Mouse (Mus musculus) midbrain, postnatal 0 days (tissue): ENCODE measurements around the gene Cdk5r1. TPM values are rescaled to one million over a fixed set of nuclear protein-coding genes. Genes with fewer than 3 reads are reported as not detected.
A peak's percentile ranks its signal among the peaks of the same experiment; 100 is the strongest.

ENCODE experiments used
- ATAC-seq: fragments of 200-750 bp; cut with Nextera tagmentation; 2 replicates; pipeline ENCODE4 v1.8.0; 2017; ENCODE audit warnings: moderate number of reproducible peaks, mild to moderate bottlenecking, moderate TSS enrichment, moderate library complexity; ENCODE audit not compliant: low FRiP score
- DNase-seq: peaks from one replicate; pipeline ENCODE4 v3.0.0-alpha.2; 2015; ENCODE audit warnings: low spot score
- H3K27ac ChIP-seq: fragments of 300-500 bp; sonication (generic); 2 replicates; pipeline ENCODE4 v1.5.1; 2014; ENCODE audit warnings: low read depth, mild to moderate bottlenecking, low read length, mixed read lengths
- H3K27me3 ChIP-seq: fragments of 300-500 bp; sonication (generic); 2 replicates; pipeline ENCODE4 v1.6.1; 2014; ENCODE audit warnings: low read length, control low read depth, mixed read lengths; ENCODE audit not compliant: insufficient read depth
- H3K36me3 ChIP-seq: fragments of 300-500 bp; sonication (generic); 2 replicates; pipeline ENCODE4 v1.6.1; 2014; ENCODE audit warnings: low read length, control low read depth, mixed read lengths; ENCODE audit not compliant: insufficient read depth
- H3K4me1 ChIP-seq: fragments of 300-500 bp; sonication (generic); 2 replicates; pipeline ENCODE4 v1.6.1; 2014; ENCODE audit warnings: mild to moderate bottlenecking, control low read depth, antibody characterized with exemption, low read length, mixed read lengths; ENCODE audit not compliant: insufficient read depth
- H3K4me2 ChIP-seq: fragments of 300-500 bp; sonication (generic); 2 replicates; pipeline ENCODE4 v1.6.1; 2014; ENCODE audit warnings: low read depth, mild to moderate bottlenecking, low read length, mixed read lengths; ENCODE audit not compliant: poor library complexity, severe bottlenecking
- H3K4me3 ChIP-seq: fragments of 300-500 bp; sonication (generic); 2 replicates; pipeline ENCODE4 v1.5.1; 2014; ENCODE audit warnings: low read depth, mild to moderate bottlenecking, low read length, moderate library complexity
- H3K9ac ChIP-seq: fragments of 300-500 bp; sonication (generic); replicated peaks from 2 replicates; pipeline ENCODE4 v1.6.1; 2014; ENCODE audit warnings: mild to moderate bottlenecking, low read length, moderate library complexity, mixed read lengths; ENCODE audit not compliant: poor library complexity, severe bottlenecking
- H3K9me3 ChIP-seq: fragments of 300-500 bp; sonication (generic); 2 replicates; pipeline ENCODE4 v1.6.1; 2016; ENCODE audit warnings: low read length, control low read depth
- CTCF ChIP-seq: IDR thresholded peaks from 2 replicates; pipeline ENCODE4 v1.5.1; 2016; ENCODE audit warnings: antibody characterized with exemption, mild to moderate bottlenecking
- WGBS: fragments of 180-500 bp; shearing (Covaris S2); extraction: QIAGEN DNeasy Blood & Tissue Kit; methylation state at CpG from one replicate; pipeline ENCODE4 v1.1.7; 2014; 5-methylcytosine and 5-hydroxymethylcytosine counted together
- polyA plus RNA-seq: library from polyadenylated mRNA; unstranded; fragments of >200 nt; fragmentation: Nextera tagmentation; extraction: Ambion mirVana; gene quantifications from 2 replicates; pipeline ENCODE4 v1.2.1, GENCODE M21; 2015
- total RNA-seq: library from RNA; depleted of rRNA; stranded (reverse); fragments of >200 nt; gene quantifications from 2 replicates; pipeline ENCODE4 v1.2.3, GENCODE M21; 2014

Gene Cdk5r1
- total and polyA plus RNA-seq, 2 experiments from 2014 or later: 85.2 to 420 TPM

GRCm38 (mm10) chr11:80483536-80484067 lies 6.8 kb downstream of the Cdk5r1 start:
- H3K4me2 ChIP-seq: peak overlapping the region; percentile 91
- WGBS: 65% methylated on average over 6 of the region's 6 CpGs
- H3K27ac ChIP-seq: peak overlapping the region; percentile 78
- DNase-seq (no peak), ATAC-seq (peak; percentile 9; the same call in 1 of the 2 replicates)
- TF ChIP-seq CTCF: no peak
- peaks cover 41% of the 10 kb centered on the region for H3K4me1 ChIP-seq
- H3K9me3 ChIP-seq: no peaks in the 10 kb centered on the region
- H3K9ac ChIP-seq: peak overlapping the region; percentile 50
- H3K27me3 ChIP-seq: no peaks in the 10 kb centered on the region
- H3K36me3 ChIP-seq: peaks cover 2% of the 10 kb centered on the region; the same call in 1 of the 2 replicates
- peak overlapping the region; percentile 12; the same call in 1 of the 2 replicates for H3K4me3 ChIP-seq

DNA sequence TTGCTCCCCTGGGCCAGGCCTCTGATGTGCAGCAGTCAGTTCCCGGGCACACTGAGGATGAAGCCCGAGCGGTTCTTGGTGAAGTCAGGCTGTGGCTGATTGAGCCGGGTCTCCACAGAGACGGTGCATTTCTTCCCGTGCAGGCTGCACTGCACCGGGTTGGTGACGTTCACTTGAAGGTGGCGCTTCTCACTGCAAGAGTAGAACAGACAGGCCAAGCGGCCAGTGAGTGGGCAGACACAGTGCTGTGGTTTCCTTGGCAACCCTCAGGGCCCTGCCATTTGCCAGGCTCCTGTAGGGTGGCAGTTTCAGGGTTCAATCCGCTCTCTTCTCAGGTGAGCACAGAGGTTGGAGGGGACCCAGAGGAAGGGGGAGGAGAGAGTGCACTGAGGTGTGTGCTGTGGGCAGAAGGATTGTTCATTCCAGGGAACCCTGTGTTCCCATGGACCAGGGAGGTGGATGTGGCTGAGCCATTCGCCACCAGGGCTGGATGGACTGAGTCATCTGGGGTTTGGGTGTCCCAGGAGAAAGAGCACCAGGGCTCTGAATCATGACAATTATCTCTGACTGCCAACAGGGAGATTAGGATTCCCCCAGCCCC lies 7.5 kb downstream of the Cdk5r1 start:
- WGBS: 11% methylated on average over 12 of the region's 12 CpGs

DNA sequence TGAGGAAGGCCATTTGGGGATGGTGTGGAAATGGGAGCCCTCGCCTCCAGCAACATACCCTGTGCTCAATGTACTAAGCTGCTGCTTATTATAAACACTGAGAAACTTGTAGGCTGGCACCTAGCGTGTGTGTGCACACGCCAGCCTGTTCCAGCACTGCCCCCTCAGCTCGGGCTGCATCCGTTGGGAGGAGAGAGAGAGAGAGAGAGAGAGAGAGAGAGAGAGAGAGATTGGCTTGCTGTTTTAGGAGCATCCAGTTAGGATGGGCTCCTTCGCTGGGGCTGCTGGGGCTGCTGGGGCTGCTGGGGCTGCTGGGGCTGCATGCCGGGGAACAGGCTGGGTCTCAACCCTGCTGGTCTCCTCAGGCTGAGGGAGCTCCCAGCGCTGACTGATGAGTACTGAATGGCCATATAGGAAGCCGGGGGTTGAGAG lies 8.3 kb downstream of the Cdk5r1 start:
- Histone ChIP-seq H3K4me3 (no peak overlapping the region), H3K9me3 (no peaks in the 10 kb centered on the region), H3K4me2 (0 out of 2 replicates have a peak overlapping the region, but pooled peaks have one; percentile 91), H3K27ac (peak overlapping the region; percentile 78), H3K9ac (no peak overlapping the region), H3K27me3 (no peaks in the 10 kb centered on the region), H3K36me3 (no peaks in the 10 kb centered on the region), H3K4me1 (peaks cover 47% of the 10 kb centered on the region)
- ATAC-seq (no peak), DNase-seq (no peak)
- TF ChIP-seq CTCF: no peak
- WGBS: 73% methylated on average over 9 of the region's 9 CpGs

More for the DNA sequence above, 7.5 kb downstream of the Cdk5r1 start:
- peak overlapping the region; percentile 12; the same call in 1 of the 2 replicates for H3K4me3 ChIP-seq
- H3K27me3 ChIP-seq: no peaks in the 10 kb centered on the region
- H3K36me3 ChIP-seq: no peaks in the 10 kb centered on the region
- peak overlapping the region; percentile 78 for H3K27ac ChIP-seq
- DNase-seq (peak; percentile 94), ATAC-seq (peak; percentile 92)
- peak overlapping the region; percentile 50 for H3K9ac ChIP-seq
- TF ChIP-seq CTCF: peak; percentile 28
- peak overlapping the region; percentile 91 for H3K4me2 ChIP-seq
- no peaks in the 10 kb centered on the region for H3K9me3 ChIP-seq
- peaks cover 41% of the 10 kb centered on the region for H3K4me1 ChIP-seq

GRCm38 (mm10) chr11:80485622-80486206 lies 8.9 kb downstream of the Cdk5r1 start:
- Histone ChIP-seq H3K4me3 (no peak overlapping the region), H3K9me3 (no peaks in the 10 kb centered on the region), H3K36me3 (no peaks in the 10 kb centered on the region), H3K27me3 (no peaks in the 10 kb centered on the region), H3K27ac (peak overlapping the region; percentile 78), H3K9ac (no peak overlapping the region), H3K4me1 (peaks cover 47% of the 10 kb centered on the region), H3K4me2 (no peak overlapping the region)
- TF ChIP-seq CTCF: no peak
- DNase-seq (no peak), ATAC-seq (no peak)
- 63% methylated on average over 10 of the region's 10 CpGs for WGBS

GRCm38 (mm10) chr11:80487904-80488587 lies 11.2 kb downstream of the Cdk5r1 start:
- no peaks in the 10 kb centered on the region for H3K27me3 ChIP-seq
- ATAC-seq (no peak), DNase-seq (no peak)
- no peak overlapping the region for H3K4me3 ChIP-seq
- WGBS: 59% methylated on average over 15 of the region's 15 CpGs
- peaks cover 34% of the 10 kb centered on the region for H3K4me1 ChIP-seq
- H3K9me3 ChIP-seq: no peaks in the 10 kb centered on the region
- H3K4me2 ChIP-seq: no peak overlapping the region
- no peak overlapping the region for H3K9ac ChIP-seq
- H3K27ac ChIP-seq: no peak overlapping the region
- no peak for TF ChIP-seq CTCF
- no peaks in the 10 kb centered on the region for H3K36me3 ChIP-seq
